Comparison of ENCODE assay signal across 19 mouse cellular contexts in genomic region chr15:80807162-80807561, GRCm38 (mm10).
DNase-seq lines count a peak whose midpoint lies in the region; ATAC-seq and TF ChIP-seq lines count a peak whose summit lies in the region.
"Had no signal": no experiment of that assay in that cellular context is flagged by ENCODE, and none has a peak within 500 bp of the region (broad histone marks: within the 10 kb centered on the region; RNA-seq: fewer than 3 reads in every experiment).

No protein-coding gene starts in this region.

- H3K9me3 ChIP-seq in heart, embryonic 12.5 days (replicated peaks) = no peaks in the 10 kb centered on the region
- H3K9me3 ChIP-seq in kidney, embryonic 16.5 days (ENCODE audit: low read length) = no peaks in the 10 kb centered on the region
- H3K9me3 ChIP-seq in liver, embryonic 11.5 days (ENCODE audit: control insufficient read depth, low read length) = no peaks in the 10 kb centered on the region
- no peaks in the 10 kb centered on the region for H3K9me3 ChIP-seq in liver, postnatal 0 days (ENCODE audit: low read length)
- H3K9me3 ChIP-seq in hindbrain, embryonic 11.5 days (ENCODE audit: control insufficient read depth, low read length) = no peaks in the 10 kb centered on the region
- H3K9me3 ChIP-seq: embryonic facial prominence, embryonic 12.5 days; G1E; limb, embryonic 13.5 days; midbrain, embryonic 12.5 days; stomach, embryonic 15.5 days had no signal

- H3K36me3 ChIP-seq in heart, embryonic 12.5 days = peaks cover 7% of the 10 kb centered on the region; the same call in 1 of the 2 replicates
- no peaks in the 10 kb centered on the region for H3K36me3 ChIP-seq in kidney, embryonic 16.5 days (ENCODE audit: insufficient read depth, low read length)
- H3K36me3 ChIP-seq in liver, embryonic 11.5 days (ENCODE audit: control insufficient read depth, insufficient read depth, low read length) = no peaks in the 10 kb centered on the region
- H3K36me3 ChIP-seq in liver, postnatal 0 days (replicated peaks; ENCODE audit: insufficient read depth, low read length) = no peaks in the 10 kb centered on the region; the same call in 1 of the 2 replicates
- no peaks in the 10 kb centered on the region for H3K36me3 ChIP-seq in hindbrain, embryonic 11.5 days (ENCODE audit: control insufficient read depth, insufficient read depth, low read length)
- H3K36me3 ChIP-seq: embryonic facial prominence, embryonic 12.5 days; stomach, embryonic 15.5 days had no signal

- H3K4me2 ChIP-seq in heart, embryonic 12.5 days = peak overlapping the region; percentile 25
- no peak overlapping the region for H3K4me2 ChIP-seq in kidney, embryonic 16.5 days (replicated peaks; ENCODE audit: low read depth, low read length)
- H3K4me2 ChIP-seq in liver, embryonic 11.5 days = peak overlapping the region; percentile 45
- peak overlapping the region; percentile 26 for H3K4me2 ChIP-seq in liver, postnatal 0 days (ENCODE audit: low read depth, low read length)
- H3K4me2 ChIP-seq in hindbrain, embryonic 11.5 days (replicated peaks; ENCODE audit: low read depth, low read length) = no peak overlapping the region
- H3K4me2 ChIP-seq: embryonic facial prominence, embryonic 12.5 days; limb, embryonic 13.5 days; midbrain, embryonic 12.5 days; stomach, embryonic 15.5 days had no signal

- no peaks in the 10 kb centered on the region for H3K27me3 ChIP-seq in heart, embryonic 12.5 days (replicated peaks)
- no peaks in the 10 kb centered on the region for H3K27me3 ChIP-seq in kidney, embryonic 16.5 days (ENCODE audit: insufficient read depth, low read length)
- H3K27me3 ChIP-seq in liver, embryonic 11.5 days (replicated peaks; ENCODE audit: control insufficient read depth, insufficient read depth, low read length) = no peaks in the 10 kb centered on the region
- H3K27me3 ChIP-seq in liver, postnatal 0 days (ENCODE audit: insufficient read depth, low read length) = no peaks in the 10 kb centered on the region
- H3K27me3 ChIP-seq in hindbrain, embryonic 11.5 days (ENCODE audit: control insufficient read depth, insufficient read depth, low read length) = no peaks in the 10 kb centered on the region
- H3K27me3 ChIP-seq: embryonic facial prominence, embryonic 12.5 days; limb, embryonic 13.5 days; midbrain, embryonic 12.5 days; stomach, embryonic 15.5 days had no signal

- intact Hi-C loops in heart, postnatal 25 days (cut with DNase I) = no loop called here

- peak overlapping the region; percentile 65 for H3K27ac ChIP-seq in heart, embryonic 12.5 days (ENCODE audit: poor library complexity, severe bottlenecking)
- H3K27ac ChIP-seq in kidney, embryonic 16.5 days (ENCODE audit: low read length) = no peak overlapping the region
- peak overlapping the region; percentile 13; the same call in 1 of the 2 replicates for H3K27ac ChIP-seq in liver, embryonic 11.5 days (ENCODE audit: low read depth, low read length)
- H3K27ac ChIP-seq in liver, postnatal 0 days (ENCODE audit: low read depth) = peak overlapping the region; percentile 17; the same call in 1 of the 2 replicates
- H3K27ac ChIP-seq in hindbrain, embryonic 11.5 days (ENCODE audit: low read depth, low read length) = no peak overlapping the region
- H3K27ac ChIP-seq: embryonic facial prominence, embryonic 12.5 days; hindbrain, postnatal 0 days; layer of hippocampus, adult 2 months; limb, embryonic 13.5 days; midbrain, embryonic 12.5 days; stomach, embryonic 15.5 days had no signal

- H3K4me3 ChIP-seq in heart, embryonic 12.5 days = no peak overlapping the region
- no peak overlapping the region for H3K4me3 ChIP-seq in kidney, embryonic 16.5 days (ENCODE audit: low read length)
- H3K4me3 ChIP-seq in liver, embryonic 11.5 days (ENCODE audit: low read depth, low read length) = no peak overlapping the region
- no peak overlapping the region for H3K4me3 ChIP-seq in liver, postnatal 0 days (ENCODE audit: low read depth, low read length)
- H3K4me3 ChIP-seq in hindbrain, embryonic 11.5 days (ENCODE audit: low read depth, low read length) = no peak overlapping the region
- H3K4me3 ChIP-seq: embryonic facial prominence, embryonic 12.5 days; layer of hippocampus, adult 2 months; limb, embryonic 13.5 days; midbrain, embryonic 12.5 days; stomach, embryonic 15.5 days had no signal

- DNase-seq in heart, postnatal 25 days (ENCODE audit: low spot score) = no peak
- peak; percentile 43 for DNase-seq in kidney, adult 9 months
- no peak for DNase-seq in liver, embryonic 11.5 days (ENCODE audit: low spot score)
- no peak for DNase-seq in liver, postnatal 0 days
- no peak for DNase-seq in hindbrain, embryonic 11.5 days (ENCODE audit: low spot score)
- DNase-seq: adrenal gland, adult 2 months; cerebellum, adult 11 months; lung, postnatal 10 days; thymus, postnatal 25 days had no signal

- ATAC-seq in heart, embryonic 12.5 days (ENCODE audit: insufficient number of reproducible peaks, low FRiP score) = no peak
- ATAC-seq in kidney, embryonic 16.5 days (ENCODE audit: low FRiP score, low TSS enrichment) = no peak
- peak; percentile 38; the same call in 1 of the 2 replicates for ATAC-seq in liver, embryonic 11.5 days (replicated peaks; ENCODE audit: low FRiP score)
- ATAC-seq in liver, postnatal 0 days = no peak
- ATAC-seq in hindbrain, embryonic 11.5 days (ENCODE audit: low FRiP score) = no peak
- no peak for ATAC-seq in megakaryocyte-erythroid progenitor cell, adult 5-6 weeks (replicated peaks; ENCODE audit: low FRiP score, low TSS enrichment, poor library complexity, severe bottlenecking)
- ATAC-seq: hindbrain, postnatal 0 days had no signal

- no peak for TF ChIP-seq CTCF in liver, postnatal 0 days (IDR thresholded peaks at IDR 0.05; ENCODE audit: low read depth)

- WGBS in heart, embryonic 12.5 days = 53% methylated on average over 5 of the region's 5 CpGs
- WGBS in kidney, embryonic 16.5 days = 70% methylated on average over 5 of the region's 5 CpGs
- 58% methylated on average over 5 of the region's 5 CpGs for WGBS in liver, embryonic 11.5 days
- WGBS in liver, postnatal 0 days (ENCODE audit: insufficient replicate concordance) = 51% methylated on average over 5 of the region's 5 CpGs
- WGBS in hindbrain, embryonic 11.5 days = 86% methylated on average over 5 of the region's 5 CpGs

- no peak for TF ChIP-seq EP300 in liver, postnatal 0 days (IDR thresholded peaks at IDR 0.05; ENCODE audit: low read depth)

- H3K4me1 ChIP-seq in heart, embryonic 12.5 days (replicated peaks) = peaks cover 55% of the 10 kb centered on the region
- peaks cover 14% of the 10 kb centered on the region; the same call in 1 of the 2 replicates for H3K4me1 ChIP-seq in kidney, embryonic 16.5 days (ENCODE audit: insufficient read depth, low read length)
- peaks cover 53% of the 10 kb centered on the region for H3K4me1 ChIP-seq in liver, embryonic 11.5 days (replicated peaks; ENCODE audit: control insufficient read depth, insufficient read depth, low read length)
- H3K4me1 ChIP-seq in liver, postnatal 0 days (ENCODE audit: insufficient read depth) = peaks cover 37% of the 10 kb centered on the region
- 0 out of 2 replicates have a peak, but pooled peaks cover 2% of the 10 kb centered on the region for H3K4me1 ChIP-seq in hindbrain, embryonic 11.5 days (replicated peaks; ENCODE audit: control insufficient read depth, insufficient read depth, low read length)

- no peak overlapping the region for H3K9ac ChIP-seq in heart, embryonic 12.5 days
- H3K9ac ChIP-seq in kidney, embryonic 16.5 days (replicated peaks; ENCODE audit: low read length) = no peak overlapping the region
- no peak overlapping the region for H3K9ac ChIP-seq in liver, embryonic 11.5 days (ENCODE audit: low read depth, low read length)
- H3K9ac ChIP-seq in liver, postnatal 0 days (replicated peaks) = no peak overlapping the region; the same call in 1 of the 2 replicates
- no peak overlapping the region for H3K9ac ChIP-seq in hindbrain, embryonic 11.5 days (ENCODE audit: low read depth, low read length)
- H3K9ac ChIP-seq: embryonic facial prominence, embryonic 12.5 days; limb, embryonic 13.5 days; midbrain, embryonic 12.5 days; stomach, embryonic 15.5 days had no signal

Comparison
In these comparisons a context has a peak if more than half of its experiments do, and no peak if none do; other contexts are left out.
1. H3K27ac ChIP-seq: peak in heart, embryonic 12.5 days (single experiment), liver, embryonic 11.5 days (single experiment) and liver, postnatal 0 days (single experiment); none in kidney, embryonic 16.5 days (single experiment) and hindbrain, embryonic 11.5 days (single experiment).
2. H3K4me2 ChIP-seq: peak in heart, embryonic 12.5 days (single experiment), liver, embryonic 11.5 days (single experiment) and liver, postnatal 0 days (single experiment); none in kidney, embryonic 16.5 days (single experiment) and hindbrain, embryonic 11.5 days (single experiment).